Mouse (Mus musculus) thymus, adult 18-20 months (tissue): Measurements from ENCODE around the gene Mob4.

Source experiments
- DNase-seq, 2 experiments: peaks; one replicate each; pipeline ENCODE4 v3.0.0; 2022; ENCODE audit warnings: mixed read lengths in 2 of 2

Mob4 gene

DNA sequence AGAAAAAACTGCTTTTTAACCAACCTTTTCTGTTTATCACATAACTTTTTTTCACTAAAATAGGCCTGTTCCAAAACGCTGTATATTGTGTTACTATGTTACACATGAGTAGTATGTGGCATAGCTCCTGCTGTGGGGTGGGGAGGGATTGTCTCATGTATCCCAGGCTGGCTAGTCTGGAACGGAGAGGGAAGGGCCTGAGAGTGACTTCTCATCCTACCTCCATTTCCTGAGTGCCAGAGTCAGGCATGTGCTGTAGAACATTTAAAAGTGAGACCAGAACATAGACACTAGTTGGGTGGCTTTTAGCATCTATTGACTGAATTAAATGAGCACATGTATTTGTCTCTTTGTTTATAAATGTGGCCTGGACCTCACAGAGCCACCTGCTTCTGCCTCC lies 2.1 kb downstream of the Mob4 start:
- DNase-seq: no peak

- no peak for DNase-seq
Measured at GRCm38 (mm10) chr1:55134301-55134700, 3.3 kb downstream of the Mob4 start.

GRCm38 (mm10) chr1:55135846-55136245 lies 4.8 kb downstream of the Mob4 start:
- no peak for DNase-seq

GRCm38 (mm10) chr1:55144338-55144737 lies 13.3 kb downstream of the Mob4 start:
- no peak for DNase-seq

- no peak for DNase-seq
Measured at GRCm38 (mm10) chr1:55145556-55145955, 14.5 kb downstream of the Mob4 start.

DNA sequence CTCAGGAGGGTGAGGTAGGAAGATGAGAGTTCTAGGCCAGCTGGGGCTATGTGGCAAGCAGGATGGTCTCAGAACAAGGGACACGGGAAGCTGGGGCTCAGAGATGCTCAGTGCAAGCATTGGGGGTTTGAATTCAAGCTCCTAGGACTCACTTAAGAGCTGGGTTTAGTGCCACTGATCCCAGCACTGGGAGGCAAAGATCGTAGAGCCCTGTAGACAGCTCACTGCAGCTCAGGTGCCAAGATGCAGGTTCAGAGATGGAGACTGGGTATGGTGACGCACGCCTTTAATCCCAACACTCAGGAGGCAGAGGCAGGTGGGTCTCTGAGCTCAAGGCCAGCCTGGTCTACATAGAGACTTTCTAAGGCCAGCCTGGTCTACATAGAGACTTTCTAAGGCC lies 26.3 kb downstream of the Mob4 start:
- no peak for DNase-seq

DNA sequence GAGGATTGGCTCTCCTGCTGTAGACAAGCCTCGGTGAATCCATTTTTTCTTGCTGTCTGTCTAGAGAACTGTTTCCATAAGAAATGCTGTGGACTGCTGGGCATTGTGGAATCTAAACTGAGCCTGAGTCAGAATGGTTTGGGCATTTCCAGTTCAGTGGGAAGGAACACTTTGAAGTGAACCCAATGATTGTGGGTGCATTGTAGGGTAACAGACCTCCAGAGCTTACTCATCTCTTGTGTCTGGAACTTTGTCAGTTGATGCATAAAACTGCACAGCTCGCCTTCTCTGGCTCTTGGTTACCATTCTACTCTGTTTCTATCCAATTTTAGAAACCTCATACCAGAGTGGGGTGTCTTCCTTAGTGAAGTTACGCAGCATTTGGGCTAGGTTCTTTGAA lies 27.2 kb downstream of the Mob4 start:
- no peak for DNase-seq

GRCm38 (mm10) chr1:55158821-55159220 lies 27.8 kb downstream of the Mob4 start:
- no peak for DNase-seq

GRCm38 (mm10) chr1:55160218-55160617 lies 29.2 kb downstream of the Mob4 start:
- no peak for DNase-seq

DNA sequence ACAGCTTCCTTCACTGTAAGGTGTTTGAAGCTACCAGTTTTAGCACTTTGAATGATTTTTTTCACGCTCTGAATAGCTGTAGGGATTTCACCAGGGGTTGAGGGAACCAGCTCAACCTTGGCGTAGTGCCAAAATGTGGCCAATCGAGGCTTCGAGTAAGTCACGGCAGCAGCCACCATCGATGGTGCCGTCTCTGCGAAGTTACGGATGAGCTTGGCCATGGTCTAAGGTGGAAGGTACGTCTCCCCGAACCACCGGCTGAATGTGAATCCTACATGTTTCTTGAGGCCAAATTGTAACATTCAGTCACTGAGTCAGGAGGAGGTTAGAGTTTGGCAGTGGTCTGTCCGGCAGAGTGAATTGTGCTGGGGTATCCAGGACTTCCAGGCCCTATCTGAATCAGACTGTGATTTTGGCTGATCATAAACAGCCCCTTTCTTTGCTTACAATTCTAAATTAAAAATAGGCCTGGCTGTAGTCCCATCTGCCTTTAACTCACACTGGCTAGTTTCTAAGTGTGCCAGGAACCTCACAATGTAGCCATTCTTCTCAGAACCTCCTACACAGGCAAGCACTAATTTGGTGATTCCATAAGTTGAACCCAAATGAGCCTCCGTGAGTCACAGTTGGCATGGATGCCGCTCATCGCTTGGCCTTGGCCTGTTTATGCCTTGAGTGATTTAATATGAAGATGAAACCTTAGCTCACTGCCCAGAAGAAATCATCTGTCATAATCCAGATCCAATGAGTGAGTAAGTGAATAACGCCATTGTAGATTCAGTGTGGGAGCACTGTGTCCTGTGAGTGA lies 30.0 kb downstream of the Mob4 start:
- DNase-seq: no peak

GRCm38 (mm10) chr1:55161895-55162294 lies 30.9 kb downstream of the Mob4 start:
- no peak for DNase-seq

GRCm38 (mm10) chr1:55162781-55163180 lies 31.8 kb downstream of the Mob4 start:
- no peak for DNase-seq

DNA sequence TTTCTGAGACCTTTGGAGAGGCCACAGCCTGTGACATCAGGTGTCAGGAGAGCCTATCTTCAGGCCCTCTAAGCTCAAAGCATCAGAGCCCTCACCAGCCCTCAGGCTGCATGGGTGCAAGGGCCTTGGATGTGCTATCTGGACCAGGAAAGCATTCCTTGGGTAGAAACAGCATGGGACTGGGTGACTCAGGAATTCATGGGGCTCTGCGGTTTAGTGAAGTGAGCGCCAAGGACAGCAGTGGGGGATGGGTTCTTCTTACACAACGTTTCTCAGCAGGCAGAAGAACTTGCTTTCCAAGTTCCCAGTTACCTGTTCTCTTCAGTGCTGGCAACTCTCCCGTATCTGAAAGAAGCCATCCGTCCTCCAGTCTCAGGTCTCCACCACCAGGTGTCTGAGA lies 33.0 kb downstream of the Mob4 start:
- no peak for DNase-seq

DNA sequence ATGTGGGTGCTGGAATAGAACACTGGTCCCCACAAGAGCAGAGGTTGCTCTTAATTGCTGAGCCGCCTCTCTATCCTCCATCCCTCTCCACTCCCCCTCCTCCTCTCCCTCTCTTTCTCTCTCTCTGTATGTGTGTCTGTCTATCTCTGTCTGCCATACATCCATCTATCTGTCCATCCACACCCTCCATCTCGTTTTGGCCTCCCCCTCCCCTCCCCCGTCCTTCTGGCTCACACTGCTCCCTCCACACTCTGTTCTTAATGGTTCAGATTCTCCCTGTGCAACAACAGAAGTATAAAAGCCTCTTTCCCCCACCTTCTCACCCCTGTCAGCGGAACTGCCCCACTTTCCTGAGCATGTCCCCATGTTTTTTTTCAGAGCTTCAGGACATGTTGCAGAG lies 36.5 kb downstream of the Mob4 start:
- DNase-seq: no peak

- no peak for DNase-seq
Measured at GRCm38 (mm10) chr1:55168591-55168990, 37.6 kb downstream of the Mob4 start.

GRCm38 (mm10) chr1:55171361-55172325 lies 40.6 kb downstream of the Mob4 start:
- DNase-seq: no peak

DNA sequence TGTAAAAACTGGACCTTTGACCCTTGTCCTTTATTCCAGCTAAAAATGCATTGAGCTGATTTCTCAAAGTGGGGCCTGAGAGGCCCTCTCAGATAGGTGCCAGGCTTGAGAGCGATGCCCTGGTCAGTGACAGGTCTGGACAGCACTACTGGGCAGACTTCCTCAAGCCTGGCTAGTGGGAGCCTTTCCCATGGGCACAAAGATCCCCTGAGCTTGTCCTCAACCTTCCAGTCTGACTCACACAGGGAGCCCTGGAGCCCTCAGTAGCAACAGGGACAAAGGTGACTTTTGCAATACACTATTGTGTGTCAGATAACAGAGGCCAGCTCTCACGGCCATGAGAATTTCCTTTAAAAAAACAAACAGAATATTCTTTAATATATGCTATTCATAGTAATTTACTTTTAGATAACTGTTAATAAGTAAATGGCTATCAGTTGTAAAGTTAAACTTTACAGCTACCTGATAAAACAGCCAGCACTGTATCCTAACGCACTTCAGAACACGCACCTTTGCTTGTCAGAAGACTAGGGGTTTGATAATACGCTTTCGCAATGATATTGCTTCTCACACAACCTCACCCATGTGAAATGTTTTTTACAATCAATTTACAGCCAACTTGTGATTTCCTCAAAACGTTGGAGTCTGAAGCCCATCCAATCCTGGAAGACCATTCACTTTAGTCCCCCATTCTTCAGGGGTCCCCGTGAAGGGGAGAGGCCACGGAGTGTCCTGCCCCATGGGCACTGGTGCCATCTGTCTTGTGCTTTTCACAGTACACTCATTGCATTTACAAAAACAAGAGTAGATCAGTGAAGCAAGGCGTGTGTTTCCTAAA lies 42.9 kb downstream of the Mob4 start:
- DNase-seq: no peak

DNA sequence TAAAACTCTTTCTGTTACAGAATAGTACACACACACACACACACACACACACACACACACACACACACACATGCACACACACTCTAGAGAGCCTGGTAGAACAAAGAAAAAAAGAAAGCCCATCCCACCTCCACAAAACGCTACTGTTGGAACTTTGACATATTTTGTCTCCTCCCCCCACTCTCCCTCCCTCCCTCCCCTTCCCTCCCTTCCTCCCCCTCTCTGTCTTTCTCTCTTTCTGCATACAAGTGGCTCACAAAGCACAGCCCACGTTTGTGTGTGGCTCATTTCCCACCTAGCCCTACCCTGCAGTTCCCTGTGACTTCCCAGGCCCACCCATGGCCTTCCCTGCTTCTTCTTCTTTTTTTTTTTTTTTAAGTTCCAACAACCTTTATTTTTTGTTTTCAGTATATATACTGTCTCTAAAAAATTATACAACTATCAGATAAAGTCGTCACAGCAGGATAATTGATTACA lies 43.6 kb downstream of the Mob4 start:
- no peak for DNase-seq

GRCm38 (mm10) chr1:55179917-55180566 lies 49.0 kb downstream of the Mob4 start:
- no peak for DNase-seq

DNA sequence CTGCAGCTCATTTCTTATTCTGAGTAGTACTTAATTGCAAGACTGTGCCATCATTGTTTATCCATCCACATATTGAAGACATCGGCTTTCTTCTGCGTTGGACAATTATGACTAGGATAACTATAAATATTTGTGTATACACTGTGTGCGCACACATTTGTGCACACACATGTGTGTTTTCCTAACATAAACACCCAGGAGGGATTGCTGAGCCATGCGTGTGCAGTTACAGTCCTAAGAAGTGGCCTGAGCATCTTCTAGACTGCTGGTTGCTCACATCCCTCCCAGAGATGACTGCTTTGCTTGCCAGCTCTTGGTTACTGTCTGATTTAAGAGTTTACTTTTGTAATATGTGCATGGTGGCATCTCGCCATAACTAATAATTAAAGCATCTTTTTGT lies 51.4 kb downstream of the Mob4 start:
- no peak for DNase-seq

DNA sequence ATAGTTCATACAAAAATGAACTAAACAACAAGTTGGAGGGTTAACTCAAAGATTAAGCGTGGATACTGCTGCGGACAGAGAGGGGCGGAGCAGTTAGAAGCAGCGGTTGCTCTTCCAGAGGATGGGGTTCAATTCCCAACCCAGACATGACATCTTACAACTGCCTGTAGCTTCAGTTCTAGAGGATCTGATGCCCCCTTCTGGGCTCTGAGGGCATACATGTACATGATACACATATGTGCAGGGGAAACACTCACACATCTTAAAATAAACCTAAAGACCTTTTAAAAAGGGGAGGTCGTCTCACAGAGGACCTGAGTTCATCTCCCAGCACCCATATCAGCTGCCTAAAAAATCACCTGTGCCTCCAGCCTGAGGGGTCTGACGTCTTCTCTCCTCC lies 54.7 kb downstream of the Mob4 start:
- no peak for DNase-seq

- no peak for DNase-seq
Measured at GRCm38 (mm10) chr1:55186592-55187210, 55.7 kb downstream of the Mob4 start.
